Mouse (Mus musculus): ENCODE data around the gene Cdk16.

GRCm38 (mm10) chrX:20692616-20693015 lies 4.9 kb downstream of the Cdk16 start:
- TF ChIP-seq CTCF (IDR thresholded peaks at IDR 0.05; ENCODE audit: low read depth) (no peak), EP300 (IDR thresholded peaks at IDR 0.05; ENCODE audit: low read depth) (no peak)

Data from heart, postnatal 0 days (tissue).